Mouse (Mus musculus) lung, postnatal 0 days (tissue): ENCODE measurements around the gene Hgf.

Experiments
- CTCF ChIP-seq: IDR thresholded peaks from 2 replicates; pipeline ENCODE4 v1.5.1; 2016; ENCODE audit warnings: antibody characterized with exemption, mild to moderate bottlenecking
- EP300 ChIP-seq: IDR thresholded peaks from 2 replicates; pipeline ENCODE4 v1.6.1; 2016; ENCODE audit warnings: antibody characterized with exemption, mild to moderate bottlenecking, control low read depth

DNA sequence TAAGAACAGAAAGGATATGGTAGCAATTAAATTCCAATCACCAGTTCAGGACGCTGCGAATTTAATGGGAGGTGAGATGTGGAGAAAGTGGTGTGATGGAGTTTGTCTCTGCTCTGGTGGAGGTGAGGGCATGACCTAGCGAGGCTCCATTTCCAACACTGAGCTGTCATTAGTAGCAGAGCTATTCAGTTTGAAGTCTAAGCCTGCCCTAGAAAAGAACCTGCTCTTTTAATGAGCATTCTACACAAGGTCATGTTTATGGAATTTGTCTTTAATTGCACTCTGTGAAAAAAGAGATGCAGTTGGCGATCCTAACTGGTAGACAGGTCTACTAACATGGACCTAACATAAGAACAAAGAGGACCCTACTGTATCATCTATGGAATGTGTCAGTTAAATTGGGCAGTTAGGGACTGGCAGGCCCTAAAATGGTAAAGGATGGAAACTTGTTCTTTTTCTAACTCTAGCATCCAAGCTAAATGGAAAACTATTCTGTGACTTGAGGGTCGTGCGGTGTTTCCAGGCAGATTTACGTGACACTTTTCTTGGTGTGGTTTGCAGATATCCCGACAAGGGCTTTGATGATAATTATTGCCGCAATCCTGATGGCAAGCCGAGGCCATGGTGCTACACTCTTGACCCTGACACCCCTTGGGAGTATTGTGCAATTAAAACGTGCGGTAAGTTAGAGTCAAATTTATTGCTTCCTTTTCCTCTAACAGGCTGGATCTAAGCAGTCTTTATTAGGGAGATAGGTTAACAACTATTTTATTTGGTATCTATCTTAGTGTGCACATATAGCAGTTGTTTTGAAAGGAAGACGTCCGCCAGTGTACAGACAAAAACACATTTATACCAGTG lies 24.8 kb downstream of the Hgf start:
- no peak for TF ChIP-seq CTCF
- no peak for TF ChIP-seq EP300
